Mouse (Mus musculus) mouse embryonic stem cell (cell line): ENCODE measurements around the gene Atf7ip.
"Not testable (repeated sequence)": the region's sequence is repeated elsewhere in the genome, so short reads cannot be mapped to it uniquely, and the experiment has no call there.

Source experiments
- in situ Hi-C, 2 experiments: fragments of 300-500 bp; cut with MboI; formaldehyde crosslinking; loops; 1 replicate in 1 of 2; 3 replicates in 1 of 2; pipeline ENCODE4 v1.14.3; 2019 to 2020; ENCODE audit warnings: low sequenced_read_pairs in 2 of 2, low pct_unique_long_range_greater_than_20kb in 1 of 2, mixed read lengths in 1 of 2; ENCODE audit not compliant: unreplicated experiment in 1 of 2

Atf7ip gene

DNA sequence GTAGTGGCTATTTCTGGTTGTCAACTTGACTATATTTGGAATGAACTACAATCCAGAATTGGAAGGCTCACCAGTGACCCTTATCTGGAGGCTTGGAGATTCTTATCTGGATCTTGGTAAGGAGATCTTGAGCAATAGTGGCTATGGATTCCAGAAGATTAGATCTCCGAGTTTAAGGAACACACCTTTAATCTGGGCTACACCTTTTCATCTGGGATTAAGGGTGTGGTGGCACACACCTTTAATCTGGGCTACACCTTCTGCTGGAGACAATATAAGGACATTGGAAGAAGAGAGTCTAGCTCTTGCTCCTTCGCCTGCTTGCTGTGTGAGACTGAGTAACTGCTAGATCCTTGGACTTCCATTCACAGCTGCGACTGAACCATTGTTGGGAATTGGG is at the start of gene Atf7ip:
Gene Atf7ip (plus strand): TSS at position 301 of the 400 bp plus-strand sequence.
- in situ Hi-C loops = not testable (repeated sequence)

GRCm38 (mm10) chr6:136456302-136456701 is 49.7 kb upstream of the Atf7ip start:
- in situ Hi-C loops = no loop called here

DNA sequence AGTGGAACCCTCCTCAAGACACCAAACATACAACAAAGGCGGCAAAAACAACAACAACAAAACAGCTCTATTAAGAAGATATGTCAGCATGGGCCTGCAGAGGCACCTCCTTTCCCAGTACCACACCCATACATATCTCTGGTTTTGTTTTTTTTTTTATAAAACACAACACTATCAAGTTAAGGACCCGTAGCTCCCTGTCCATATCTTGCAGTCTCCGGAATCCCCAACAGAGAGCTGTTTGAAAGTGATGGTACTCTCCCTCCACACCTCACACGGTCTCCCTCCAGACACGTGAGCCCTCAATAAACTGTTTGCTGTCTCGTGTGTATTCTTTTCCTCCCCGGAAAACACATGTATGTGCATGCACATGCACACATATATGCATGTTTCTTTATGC is 46.8 kb upstream of the Atf7ip start:
- in situ Hi-C loops = no loop called here

GRCm38 (mm10) chr6:136463491-136463890 is 42.5 kb upstream of the Atf7ip start:
- in situ Hi-C loops = loop anchor here in 1 of 2 experiments (10.0 kb wide), 1 partner anchor 71 kb away; no protein-coding TSS in a partner anchor

- in situ Hi-C loops = loop anchor here in 1 of 2 experiments (10.0 kb wide), 1 partner anchor 71 kb away; no protein-coding TSS in a partner anchor
These were observed 41.8 kb upstream of the Atf7ip start for GRCm38 (mm10) chr6:136464121-136464621.

GRCm38 (mm10) chr6:136465021-136465420 is 40.9 kb upstream of the Atf7ip start:
- in situ Hi-C loops = loop anchor here (5.0 to 10.0 kb wide), 2 partner anchors 70 to 82 kb away; no protein-coding TSS in a partner anchor

GRCm38 (mm10) chr6:136465959-136466381 is 40.0 kb upstream of the Atf7ip start:
- in situ Hi-C loops = loop anchor here (5.0 to 10.0 kb wide), 2 partner anchors 69 to 81 kb away; no protein-coding TSS in a partner anchor

DNA sequence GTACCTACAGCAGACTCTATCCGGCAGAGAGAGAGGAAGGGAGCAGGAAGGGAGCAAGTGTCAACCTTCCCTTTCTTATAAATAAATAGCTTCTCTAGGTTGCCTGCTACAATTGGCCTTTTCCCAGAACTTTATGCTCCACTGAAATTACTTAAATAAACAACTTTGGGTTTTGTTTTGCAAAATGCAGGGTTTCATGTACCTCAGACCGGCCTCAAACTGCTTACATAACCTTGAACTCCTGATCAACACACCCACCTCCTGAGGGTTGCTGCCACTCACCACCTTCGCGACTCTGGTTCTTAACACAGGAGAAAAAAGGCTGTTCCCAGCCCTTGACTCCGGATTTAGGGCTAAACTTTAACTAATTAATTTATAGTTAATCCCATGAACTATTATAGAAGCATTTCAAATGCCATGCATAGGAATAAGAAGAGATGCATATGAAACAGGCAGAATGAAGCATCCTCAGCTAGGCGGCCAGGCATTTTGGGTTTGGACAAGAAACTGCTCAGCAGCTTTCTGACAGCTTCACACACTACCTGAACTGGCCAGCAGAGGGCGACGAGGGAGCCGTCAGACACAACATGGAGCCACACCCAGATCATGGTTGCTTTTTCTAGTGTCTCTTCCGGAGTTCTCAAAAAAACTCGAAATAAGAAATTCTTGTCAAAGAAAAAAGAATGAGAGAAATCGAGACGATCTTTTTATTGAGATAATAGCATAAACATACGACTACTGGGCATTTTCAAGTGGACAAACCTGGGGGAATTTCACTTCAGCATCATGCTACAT is 38.8 kb upstream of the Atf7ip start:
- in situ Hi-C loops = loop anchor here (5.0 to 10.0 kb wide), 2 partner anchors 68 to 80 kb away; no protein-coding TSS in a partner anchor

GRCm38 (mm10) chr6:136467837-136468236 is 38.1 kb upstream of the Atf7ip start:
- in situ Hi-C loops = loop anchor here (5.0 to 10.0 kb wide), 2 partner anchors 67 to 79 kb away; no protein-coding TSS in a partner anchor

GRCm38 (mm10) chr6:136468401-136468912 is 37.5 kb upstream of the Atf7ip start:
- in situ Hi-C loops = loop anchor here (5.0 to 10.0 kb wide), 2 partner anchors 66 to 79 kb away; no protein-coding TSS in a partner anchor

- in situ Hi-C loops = loop anchor here (5.0 to 10.0 kb wide), 2 partner anchors 66 to 78 kb away; no protein-coding TSS in a partner anchor
These were observed 36.8 kb upstream of the Atf7ip start for GRCm38 (mm10) chr6:136468974-136469792.

DNA sequence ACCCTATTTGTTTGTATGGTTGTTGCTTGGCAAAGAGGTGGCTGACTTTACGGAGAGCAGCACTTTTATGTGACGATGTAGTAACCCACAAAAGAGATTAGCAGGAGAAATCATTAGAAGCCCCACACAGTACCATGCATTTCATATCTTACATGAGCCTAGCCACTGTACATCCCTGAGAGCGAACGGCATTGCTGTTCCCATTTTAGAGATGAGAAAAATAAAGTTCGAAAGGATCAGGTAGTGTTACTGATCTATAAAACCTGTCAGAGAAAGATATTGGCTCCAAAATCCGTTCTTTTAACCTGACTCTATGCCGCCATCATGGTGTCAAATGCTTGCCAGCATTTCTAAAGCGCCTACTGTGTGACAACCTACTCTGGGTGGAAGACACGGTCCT is 36.2 kb upstream of the Atf7ip start:
- in situ Hi-C loops = loop anchor here (5.0 to 10.0 kb wide), 2 partner anchors 65 to 77 kb away; no protein-coding TSS in a partner anchor

DNA sequence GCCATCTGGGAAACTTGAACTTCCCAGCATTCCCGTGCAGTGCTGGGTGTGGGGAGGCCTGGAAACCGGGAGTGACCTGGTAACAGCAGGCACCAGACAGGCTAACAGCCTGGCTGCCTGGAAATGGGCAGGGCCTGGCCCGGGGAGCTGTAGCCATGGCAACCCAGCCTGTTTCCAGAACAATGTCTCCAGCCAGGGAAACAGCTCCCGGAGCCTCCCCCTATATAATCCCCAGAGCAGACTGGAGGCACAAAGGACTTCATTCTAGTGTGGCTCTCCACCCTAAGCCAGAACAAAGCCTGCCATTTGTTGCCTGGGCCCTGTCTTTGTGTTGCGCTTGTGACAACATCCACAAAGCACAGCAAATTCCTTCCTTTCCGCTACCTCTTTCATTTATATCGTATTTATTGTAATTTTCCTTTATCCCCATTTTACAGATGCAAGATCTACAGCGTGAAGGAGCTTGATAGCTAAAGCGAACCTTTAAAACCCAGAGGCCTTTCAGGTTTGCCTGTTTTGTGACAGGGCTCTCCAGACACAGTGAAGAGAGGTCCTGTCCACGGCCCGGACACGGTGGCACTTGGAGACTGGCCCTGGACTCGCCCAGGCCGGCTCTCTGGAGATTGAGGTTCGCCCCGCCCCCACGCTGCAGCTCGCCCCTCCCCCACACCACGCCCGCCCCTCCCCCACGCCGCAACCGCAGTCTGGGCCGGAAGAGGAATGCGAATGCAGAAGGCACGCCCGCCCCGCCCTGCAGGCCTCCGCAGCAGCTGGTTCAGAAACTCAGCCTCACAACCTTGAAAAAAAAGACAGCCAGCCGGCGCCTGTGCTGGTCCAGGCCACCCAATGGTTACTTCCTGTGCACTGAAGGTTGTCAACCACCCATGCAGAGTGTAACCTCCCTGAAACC is 35.4 kb upstream of the Atf7ip start:
- in situ Hi-C loops = no loop called here

DNA sequence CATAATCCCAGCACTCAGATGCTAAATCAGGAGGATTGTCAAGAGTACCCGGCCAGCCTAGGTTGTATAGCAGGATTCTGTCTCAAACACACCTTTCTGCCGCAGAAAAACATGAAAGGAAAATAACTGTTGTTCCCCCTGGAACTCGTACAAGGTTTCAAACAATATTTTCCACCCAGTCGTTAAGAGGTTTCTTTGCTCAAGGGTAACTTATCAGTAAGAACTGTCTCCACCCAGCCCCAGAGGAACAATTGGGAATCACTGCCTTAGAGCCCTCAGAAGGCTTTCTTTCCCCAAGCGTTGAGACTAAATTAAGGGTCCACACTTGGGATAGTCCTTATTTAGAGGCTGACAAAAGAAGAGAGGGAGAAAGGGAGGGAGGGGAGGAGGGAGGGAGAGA is 34.4 kb upstream of the Atf7ip start:
- in situ Hi-C loops = no loop called here

DNA sequence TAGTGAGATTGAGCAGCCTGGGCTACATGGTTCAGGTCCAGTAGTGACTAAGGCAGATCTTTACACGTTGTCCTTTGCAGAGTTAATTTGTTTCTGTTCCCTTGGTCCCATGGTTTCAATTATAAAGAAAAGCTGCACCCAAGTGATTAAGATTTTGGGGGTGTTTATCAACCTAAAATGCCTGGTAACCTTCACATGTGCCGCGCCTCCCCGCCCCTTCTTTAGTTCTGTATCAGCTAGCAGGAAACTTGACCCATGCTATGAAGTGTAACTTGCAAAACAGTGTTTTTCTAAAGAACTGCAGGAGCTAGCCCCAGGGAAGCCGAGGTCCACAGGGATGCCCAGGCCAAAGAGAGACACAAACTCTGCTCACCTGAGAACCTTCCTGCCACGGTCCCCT is 33.2 kb upstream of the Atf7ip start:
- in situ Hi-C loops = no loop called here

DNA sequence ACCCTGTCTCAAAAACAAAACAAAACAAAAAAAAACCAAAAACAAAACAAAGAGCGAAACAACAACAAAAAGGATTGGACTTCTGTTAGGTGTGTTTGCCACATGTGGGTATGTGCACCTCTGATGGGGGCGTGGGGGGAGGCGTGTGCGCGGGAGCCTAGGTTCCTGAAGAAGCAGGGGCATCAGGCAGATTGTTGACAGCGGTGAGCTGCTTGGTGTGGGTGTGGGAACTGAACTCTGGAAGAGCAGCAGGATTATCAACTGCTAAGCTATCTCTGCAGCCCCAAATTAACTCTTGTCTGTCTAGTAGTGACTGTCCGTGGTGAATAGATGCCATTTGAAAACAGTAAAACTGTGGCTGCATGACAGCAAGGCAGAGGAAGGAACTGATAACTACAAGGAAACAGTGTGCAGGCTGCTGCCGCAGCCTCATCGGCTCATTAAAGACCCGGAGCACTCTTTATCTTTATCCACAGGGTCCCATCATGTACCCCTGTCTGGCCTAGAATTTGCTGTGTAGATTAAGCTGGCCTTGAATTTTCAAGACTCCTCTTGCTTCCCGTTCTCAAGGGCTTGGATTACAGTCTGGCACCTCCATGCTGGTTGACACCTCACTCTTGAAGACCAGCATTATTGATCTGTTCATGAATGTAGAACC is 32.4 kb upstream of the Atf7ip start:
- in situ Hi-C loops = no loop called here
